Mouse (Mus musculus) cerebellum, postnatal 25 days (tissue): ENCODE measurements at regions not wholly inside any gene's neighbourhood (a gene's known extent, or its start where the extent isn't known, plus 50 kb on each side); places are given as distances from the start of the nearest gene placed in this dataset.

ENCODE experiments used
- DNase-seq, 2 experiments: peaks; one replicate each; pipeline ENCODE4 v3.0.0; 2021; ENCODE audit warnings: mixed read lengths in 2 of 2

- DNase-seq, result no peak
These were observed 175.5 kb downstream of the 1700129C05Rik start for GRCm38 (mm10) chr14:58967163-58967562.

- DNase-seq, result no peak
These were observed 197.7 kb downstream of the 1700129C05Rik start for GRCm38 (mm10) chr14:58944958-58945357.

DNA sequence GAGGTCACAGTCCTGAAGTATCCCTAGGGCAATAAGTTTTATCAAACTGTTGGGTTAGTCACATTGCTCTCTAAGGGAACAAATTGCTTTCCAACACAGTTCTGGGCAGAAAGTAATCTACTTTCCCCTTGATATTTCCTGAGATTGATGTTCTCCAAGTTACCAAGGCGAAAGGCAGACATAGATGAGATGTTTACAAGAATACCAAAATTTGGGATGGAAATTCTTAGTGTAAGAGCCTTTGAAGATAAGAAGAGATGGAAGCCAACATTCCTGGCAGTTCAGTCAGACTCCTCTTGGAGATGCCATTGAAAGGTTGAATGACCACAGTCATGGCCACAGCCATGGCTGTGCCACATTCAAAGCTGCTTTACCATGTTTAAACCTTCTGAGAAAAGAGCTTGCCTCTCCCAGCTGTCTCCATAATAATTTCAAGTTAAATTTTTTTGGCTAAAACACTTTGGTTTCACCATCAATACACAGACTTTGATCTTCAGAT lies 199.4 kb downstream of the 1700129C05Rik start:
- DNase-seq, result no peak

- peak; percentile 87 to 89 for DNase-seq
These were observed 203.6 kb downstream of the 1700129C05Rik start for GRCm38 (mm10) chr14:58939086-58939485.

DNA sequence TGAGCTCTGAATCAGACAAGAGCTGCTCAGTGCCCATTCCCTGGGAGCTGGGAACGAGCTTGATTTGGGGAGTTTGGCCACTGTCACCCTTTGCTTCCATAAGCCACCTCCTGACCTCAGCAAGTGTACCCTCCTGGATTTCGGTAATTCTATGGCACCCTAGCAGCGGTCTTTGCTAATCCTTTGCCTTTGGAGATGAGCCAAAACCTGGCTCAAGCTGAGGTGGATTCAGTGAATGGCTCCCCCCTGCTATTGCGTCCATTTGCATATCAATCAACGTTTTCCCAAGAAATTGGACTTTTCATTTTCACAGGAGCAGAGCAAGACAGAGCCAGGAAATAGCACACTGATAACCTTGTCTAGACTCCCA lies 204.1 kb downstream of the 1700129C05Rik start:
- DNase-seq, result no peak

GRCm38 (mm10) chr14:58937791-58938600 lies 204.7 kb downstream of the 1700129C05Rik start:
- DNase-seq, result peak; percentile 58 to 59

DNA sequence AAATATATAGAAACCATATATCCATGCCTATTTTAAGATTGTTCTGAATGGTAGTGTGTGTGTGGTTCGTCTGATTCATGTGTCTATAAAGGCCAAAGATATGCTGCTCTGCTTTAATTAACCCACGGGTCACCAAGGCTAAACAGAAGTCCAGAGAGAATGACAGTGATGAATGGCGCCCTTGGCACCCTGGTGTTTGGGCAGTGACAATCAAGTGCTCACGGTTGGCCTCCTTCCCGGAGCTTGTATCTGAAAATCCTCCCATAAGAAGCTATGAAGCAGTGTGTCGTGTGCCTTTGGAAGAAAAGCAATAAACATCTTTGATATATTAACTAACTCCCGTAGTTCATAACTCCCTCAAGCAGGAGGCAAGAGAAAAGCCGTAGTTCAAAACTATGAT lies 205.4 kb downstream of the 1700129C05Rik start:
- peak; percentile 46 to 72 for DNase-seq

- DNase-seq, result no peak
These were observed 206.6 kb downstream of the 1700129C05Rik start for GRCm38 (mm10) chr14:58936131-58936530.

DNA sequence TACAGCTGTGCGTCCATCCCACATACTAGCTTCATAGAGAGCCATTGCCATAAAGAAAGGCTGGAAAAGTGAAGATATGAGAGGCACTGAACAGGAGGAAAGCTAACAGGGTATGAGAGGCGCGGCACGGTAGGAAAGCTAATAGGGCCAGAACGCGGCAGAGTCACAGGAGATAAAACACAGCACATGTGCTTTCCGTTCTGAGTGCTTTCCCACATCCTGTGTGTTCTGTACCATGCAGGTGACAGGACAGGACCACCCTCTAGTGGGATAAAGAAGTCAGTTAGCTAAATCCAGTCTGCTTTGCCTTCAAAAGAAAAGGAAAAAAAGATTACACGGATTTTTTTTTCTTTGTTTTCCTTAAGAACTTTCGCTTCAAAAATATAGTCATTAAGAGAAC lies 224.8 kb downstream of the 1700129C05Rik start:
- DNase-seq, result no peak

- DNase-seq, result no peak
These were observed 225.5 kb downstream of the 1700129C05Rik start for GRCm38 (mm10) chr14:58917228-58917627.

GRCm38 (mm10) chr14:58914937-58915336 lies 227.8 kb downstream of the 1700129C05Rik start:
- DNase-seq, result peak in 1 of 2 experiments; percentile 7

DNA sequence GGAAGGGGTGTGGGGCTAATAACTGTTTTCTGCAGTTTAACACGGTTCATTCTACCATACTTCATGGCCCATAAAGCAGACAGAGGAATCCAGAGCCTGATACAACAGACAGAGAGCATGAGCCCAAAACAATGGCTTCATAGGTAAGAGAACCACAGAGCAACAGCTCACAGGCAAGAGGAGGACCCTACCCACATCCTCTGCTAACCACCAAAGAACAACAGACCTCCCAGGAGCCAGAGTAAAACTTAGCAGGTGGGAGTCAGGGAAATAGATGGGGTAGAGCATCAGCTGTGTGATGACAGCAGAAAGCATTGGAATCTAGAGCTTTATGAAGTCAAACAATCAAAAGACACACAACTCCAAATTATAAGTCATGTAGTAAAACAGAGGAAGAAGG lies 231.8 kb downstream of the 1700129C05Rik start:
- no peak for DNase-seq

GRCm38 (mm10) chr14:58907932-58908331 lies 234.8 kb downstream of the 1700129C05Rik start:
- DNase-seq, result no peak

DNA sequence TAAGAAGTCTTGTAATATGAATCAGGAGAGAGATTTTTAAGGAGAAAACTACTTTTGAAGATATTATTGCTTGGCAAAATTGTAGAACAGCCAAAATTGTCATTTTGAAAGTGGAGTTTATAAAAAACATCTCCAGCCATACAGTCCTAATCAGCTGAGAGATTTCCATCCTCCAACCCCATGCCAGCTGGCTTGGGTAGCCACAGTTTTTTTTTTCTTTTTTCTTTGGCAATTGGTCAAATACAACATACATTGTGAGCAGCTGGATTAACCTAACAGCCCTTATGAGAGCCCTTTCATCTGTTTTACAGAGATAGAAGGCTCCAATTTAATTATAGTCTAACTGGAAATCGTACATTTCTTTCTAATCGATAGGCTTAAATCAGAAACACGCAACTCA lies 235.3 kb downstream of the 1700129C05Rik start:
- DNase-seq, result no peak

DNA sequence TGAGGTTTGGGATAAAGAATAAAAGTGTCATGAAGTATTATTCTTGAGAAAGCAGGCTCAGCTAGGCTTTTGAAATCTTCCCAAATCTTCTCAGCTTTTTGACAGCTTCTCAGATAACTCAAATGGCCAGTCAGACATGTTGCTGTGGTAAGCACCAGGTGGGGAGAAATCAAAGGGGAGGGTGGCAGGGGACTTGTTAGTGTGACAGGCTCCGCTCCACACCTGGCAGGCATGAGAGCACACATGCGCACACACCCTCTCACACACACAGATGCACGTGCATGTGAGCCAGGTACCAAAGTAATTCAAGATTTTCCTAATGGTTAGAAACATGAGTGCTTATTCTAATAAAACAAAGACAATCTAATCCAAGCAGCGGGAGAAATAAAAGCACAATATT lies 236.1 kb downstream of the 1700129C05Rik start:
- no peak for DNase-seq

GRCm38 (mm10) chr14:58868176-58868949 lies 274.3 kb downstream of the 1700129C05Rik start:
- no peak for DNase-seq

GRCm38 (mm10) chr14:58867396-58868107 lies 275.1 kb downstream of the 1700129C05Rik start:
- peak; percentile 4 to 15 for DNase-seq

GRCm38 (mm10) chr14:58854871-58855270 lies 287.8 kb downstream of the 1700129C05Rik start:
- DNase-seq, result no peak

DNA sequence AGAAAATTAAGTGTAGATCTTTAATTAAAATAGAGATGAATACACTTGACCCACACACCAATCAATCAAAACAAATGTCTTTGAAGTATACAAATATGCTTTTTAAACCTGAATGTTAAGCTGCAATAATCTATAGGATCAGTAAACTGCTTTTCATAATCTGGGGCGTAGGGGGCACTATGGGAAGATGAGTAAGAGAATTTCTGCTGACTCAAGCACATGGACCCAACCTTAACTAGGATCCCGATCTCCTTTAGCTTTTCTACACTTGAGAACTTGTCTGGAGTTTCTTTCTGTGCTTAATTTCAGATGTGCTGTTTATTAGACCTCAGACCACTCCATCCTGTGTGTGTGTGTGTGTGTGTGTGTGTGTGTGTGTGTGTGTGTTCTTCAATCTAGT lies 298.1 kb downstream of the 1700129C05Rik start:
- no peak for DNase-seq

DNA sequence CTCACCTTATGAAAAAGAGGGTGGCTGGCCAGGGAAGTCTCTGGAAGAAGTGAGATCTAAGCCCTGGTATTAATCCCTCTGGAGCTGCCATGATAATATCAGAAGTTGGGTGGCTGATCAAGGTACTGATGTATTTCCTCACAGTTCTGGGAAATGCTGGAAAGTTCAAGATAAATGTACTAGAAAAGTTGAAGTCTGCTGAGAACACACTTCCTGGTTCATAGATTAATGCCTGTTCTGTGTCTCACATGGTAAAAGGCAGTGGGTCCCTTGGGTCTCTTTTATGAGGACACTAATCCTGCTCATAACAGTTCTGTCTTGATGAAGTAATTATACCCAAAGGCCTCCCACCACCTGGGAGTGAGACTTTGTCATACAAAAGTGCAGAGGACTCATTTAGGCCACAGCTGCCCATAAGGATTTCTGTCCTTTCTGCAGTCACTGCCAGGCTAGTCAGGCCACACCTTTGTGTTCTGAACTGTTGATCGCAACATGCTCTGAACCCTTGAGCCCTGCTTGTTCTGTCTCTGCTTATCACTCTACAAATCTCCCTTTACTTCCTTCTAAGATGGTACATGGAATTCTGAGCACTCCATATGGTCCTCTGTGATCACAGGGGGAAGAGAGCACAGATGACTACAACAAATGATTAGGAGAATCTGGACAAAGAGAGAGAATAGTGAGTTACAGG lies 300.4 kb downstream of the 1700129C05Rik start:
- DNase-seq, result no peak

GRCm38 (mm10) chr14:58822938-58823337 lies 319.8 kb downstream of the 1700129C05Rik start:
- no peak for DNase-seq

DNA sequence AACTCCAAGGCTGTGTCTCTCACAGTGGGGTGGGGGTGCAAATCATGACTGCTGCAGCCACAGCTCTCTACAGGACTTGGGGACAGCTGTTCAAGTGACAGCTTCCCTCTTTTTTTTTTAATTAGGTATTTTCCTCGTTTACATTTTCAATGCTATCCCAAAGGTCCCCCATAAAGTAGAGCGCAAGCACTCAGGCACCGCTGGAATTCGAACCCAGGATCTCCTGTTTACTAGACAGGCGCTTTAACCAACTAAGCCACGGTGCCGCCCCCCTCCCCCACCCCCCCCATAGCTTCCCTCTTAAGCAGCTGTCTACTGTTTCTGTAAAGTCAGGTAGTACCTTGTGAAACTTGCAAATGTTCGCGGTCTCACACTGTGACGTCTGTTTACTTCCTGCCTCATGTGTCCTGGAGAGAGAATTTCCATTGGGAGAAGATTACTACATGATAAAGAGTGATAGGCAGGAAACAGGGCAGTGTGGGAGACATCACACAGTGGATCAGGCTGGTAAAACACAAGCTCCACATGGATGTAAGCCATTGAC lies 324.7 kb downstream of the 1700129C05Rik start:
- peak; percentile 36 to 68 for DNase-seq
